Mouse (Mus musculus): Measurements from ENCODE around the gene Nkapl.
A peak's percentile ranks its signal among the peaks of the same experiment; 100 is the strongest.

The Nkapl gene

GRCm38 (mm10) chr13:21427631-21428030 is 40.7 kb downstream of the Nkapl start:
- no peak for DNase-seq (ENCODE audit: low read depth)

DNA sequence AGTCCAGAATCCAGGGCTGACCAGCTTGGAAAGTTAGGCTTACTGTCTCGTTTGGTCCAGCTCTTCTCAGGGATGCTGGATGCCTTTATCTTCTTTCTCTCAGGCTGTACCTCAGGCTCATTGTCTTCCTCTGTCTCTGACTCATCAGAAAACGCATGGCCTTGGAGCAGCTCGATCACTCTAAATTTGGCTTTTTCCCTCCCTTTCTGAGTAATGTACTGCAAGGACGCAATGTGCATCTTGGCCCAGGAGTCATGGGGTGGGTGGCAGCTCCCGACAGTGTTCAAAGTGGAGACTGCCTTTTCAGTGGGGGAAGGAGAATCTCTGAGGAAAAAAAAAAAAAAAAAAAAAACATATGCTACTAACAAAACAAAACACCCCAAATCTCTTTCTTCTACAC is 45.0 kb downstream of the Nkapl start:
- DNase-seq (ENCODE audit: low read depth), result no peak

DNA sequence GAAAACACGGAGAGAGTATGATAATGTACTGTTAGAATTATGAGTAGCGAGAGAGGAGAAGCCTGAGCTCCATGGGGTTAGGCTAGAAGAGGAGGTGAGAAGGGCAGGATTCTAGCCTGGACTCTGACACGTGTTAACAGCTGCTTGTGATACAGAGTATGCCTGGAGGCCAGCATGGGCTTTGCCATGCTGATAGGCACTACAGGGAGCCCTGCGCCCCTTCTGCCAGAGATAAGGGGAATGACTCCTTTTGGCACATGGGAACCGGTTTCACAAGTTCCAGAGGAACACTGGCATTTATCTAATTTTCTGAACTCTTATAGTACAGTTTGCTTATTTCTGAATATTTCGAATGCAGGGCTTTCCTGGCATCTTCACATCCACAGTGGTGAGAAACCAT is 49.4 kb downstream of the Nkapl start:
- DNase-seq (ENCODE audit: low read depth), result no peak

GRCm38 (mm10) chr13:21417298-21418010 is 50.9 kb downstream of the Nkapl start:
- peak; percentile 67 for DNase-seq (ENCODE audit: low read depth)

Measured in fibroblast of lung, adult 2 months (primary cell).